Mouse (Mus musculus): Measurements from ENCODE around the gene Adcy9. TPM values are rescaled to one million over a fixed set of nuclear protein-coding genes. Genes with fewer than 3 reads are reported as not detected.

The Adcy9 gene
- polyA plus RNA-seq, 2 experiments: 0.65 to 0.81 TPM

- H3K9me3 ChIP-seq (ENCODE audit: control insufficient read depth, low read length): no peaks in the 10 kb centered on the region
- 0 out of 2 replicates have a peak overlapping the region, but pooled peaks have one; percentile 38 for H3K9ac ChIP-seq (replicated peaks)
- H3K27me3 ChIP-seq (ENCODE audit: control insufficient read depth, insufficient read depth, low read length): no peaks in the 10 kb centered on the region
- H3K4me1 ChIP-seq (replicated peaks; ENCODE audit: control insufficient read depth in 2 of 2, insufficient read depth in 2 of 2, low read length in 1 of 2): peaks cover 18 to 33% of the 10 kb centered on the region in 2 experiments
- 33% methylated on average over 8 of the region's 8 CpGs for WGBS (ENCODE audit: insufficient replicate concordance)
- no peak for DNase-seq (ENCODE audit: low read depth in 3 of 3, low spot score in 3 of 3)
- no peak overlapping the region for H3K27ac ChIP-seq
- ATAC-seq (ENCODE audit: insufficient read depth): no peak
- no peaks in the 10 kb centered on the region for H3K36me3 ChIP-seq (replicated peaks; ENCODE audit: control insufficient read depth, insufficient read depth, low read depth)
- H3K4me2 ChIP-seq (ENCODE audit: low read depth): peak overlapping the region; percentile 56
- TF ChIP-seq EP300 (IDR thresholded peaks at IDR 0.05; ENCODE audit: low read depth) (no peak), CTCF (IDR thresholded peaks at IDR 0.05; ENCODE audit: low read depth) (no peak)
- H3K4me3 ChIP-seq (ENCODE audit: insufficient read depth in 1 of 2, low read depth in 2 of 2, low read length in 2 of 2): no peak overlapping the region
Measured at GRCm38 (mm10) chr16:4414881-4415585, 5.3 kb downstream of the Adcy9 start.

- TF ChIP-seq EP300 (IDR thresholded peaks at IDR 0.05; ENCODE audit: low read depth) (peak; percentile 55), CTCF (IDR thresholded peaks at IDR 0.05; ENCODE audit: low read depth) (no peak)
- Histone ChIP-seq H3K4me3 (ENCODE audit: insufficient read depth in 1 of 2, low read depth in 2 of 2, low read length in 2 of 2) (peak overlapping the region in 1 of 2 experiments; percentile 7; a peak in 1 of 4 replicates), H3K4me2 (ENCODE audit: low read depth) (peak overlapping the region; percentile 56), H3K9me3 (ENCODE audit: control insufficient read depth, low read length) (no peaks in the 10 kb centered on the region), H3K36me3 (replicated peaks; ENCODE audit: control insufficient read depth, insufficient read depth, low read depth) (no peaks in the 10 kb centered on the region), H3K27ac (no peak overlapping the region; the same call in 1 of the 2 replicates), H3K27me3 (ENCODE audit: control insufficient read depth, insufficient read depth, low read length) (no peaks in the 10 kb centered on the region), H3K4me1 (replicated peaks; ENCODE audit: control insufficient read depth in 2 of 2, insufficient read depth in 2 of 2, low read length in 1 of 2) (peaks cover 20 to 36% of the 10 kb centered on the region in 2 experiments), H3K9ac (replicated peaks) (peak overlapping the region; percentile 38)
- ATAC-seq (ENCODE audit: insufficient read depth) (peak; percentile 79), DNase-seq (ENCODE audit: low read depth in 3 of 3, low spot score in 3 of 3) (peak in 1 of 3 experiments; percentile 34)
- 11% methylated on average over 9 of the region's 9 CpGs for WGBS (ENCODE audit: insufficient replicate concordance)
Measured at GRCm38 (mm10) chr16:4413988-4414880, 6.1 kb downstream of the Adcy9 start.

- Histone ChIP-seq H3K27ac (no peak overlapping the region), H3K4me3 (ENCODE audit: insufficient read depth in 1 of 2, low read depth in 2 of 2, low read length in 2 of 2) (no peak overlapping the region), H3K4me2 (ENCODE audit: low read depth) (peak overlapping the region; percentile 28), H3K9ac (replicated peaks) (no peak overlapping the region), H3K27me3 (ENCODE audit: control insufficient read depth, insufficient read depth, low read length) (no peaks in the 10 kb centered on the region), H3K9me3 (ENCODE audit: control insufficient read depth, low read length) (no peaks in the 10 kb centered on the region), H3K36me3 (replicated peaks; ENCODE audit: control insufficient read depth, insufficient read depth, low read depth) (no peaks in the 10 kb centered on the region), H3K4me1 (replicated peaks; ENCODE audit: control insufficient read depth in 2 of 2, insufficient read depth in 2 of 2, low read length in 1 of 2) (peaks cover 26 to 38% of the 10 kb centered on the region in 2 experiments)
- no peak for ATAC-seq (ENCODE audit: insufficient read depth)
- no peak for DNase-seq (ENCODE audit: low read depth in 3 of 3, low spot score in 3 of 3)
- TF ChIP-seq CTCF (IDR thresholded peaks at IDR 0.05; ENCODE audit: low read depth) (no peak), EP300 (IDR thresholded peaks at IDR 0.05; ENCODE audit: low read depth) (no peak)
- WGBS (ENCODE audit: insufficient replicate concordance): 34% methylated on average over 14 of the region's 14 CpGs
Measured at GRCm38 (mm10) chr16:4413301-4413700, 7.0 kb downstream of the Adcy9 start.

GRCm38 (mm10) chr16:4412298-4412697 is 8.0 kb downstream of the Adcy9 start:
- no peaks in the 10 kb centered on the region for H3K27me3 ChIP-seq (ENCODE audit: control insufficient read depth, insufficient read depth, low read length)
- H3K4me1 ChIP-seq (replicated peaks; ENCODE audit: control insufficient read depth in 2 of 2, insufficient read depth in 2 of 2, low read length in 1 of 2): peaks cover 26 to 36% of the 10 kb centered on the region in 2 experiments
- 76% methylated on average over 4 of the region's 4 CpGs for WGBS (ENCODE audit: insufficient replicate concordance)
- no peak overlapping the region for H3K27ac ChIP-seq
- no peak overlapping the region for H3K4me3 ChIP-seq (ENCODE audit: insufficient read depth in 1 of 2, low read depth in 2 of 2, low read length in 2 of 2)
- H3K9ac ChIP-seq (replicated peaks): no peak overlapping the region
- no peak for TF ChIP-seq CTCF (IDR thresholded peaks at IDR 0.05; ENCODE audit: low read depth)
- no peak for TF ChIP-seq EP300 (IDR thresholded peaks at IDR 0.05; ENCODE audit: low read depth)
- DNase-seq (ENCODE audit: low read depth in 3 of 3, low spot score in 3 of 3): no peak
- ATAC-seq (ENCODE audit: insufficient read depth): no peak
- no peaks in the 10 kb centered on the region for H3K36me3 ChIP-seq (replicated peaks; ENCODE audit: control insufficient read depth, insufficient read depth, low read depth)
- H3K4me2 ChIP-seq (ENCODE audit: low read depth): no peak overlapping the region
- H3K9me3 ChIP-seq (ENCODE audit: control insufficient read depth, low read length): no peaks in the 10 kb centered on the region

- Histone ChIP-seq H3K27ac (no peak overlapping the region), H3K4me3 (ENCODE audit: insufficient read depth in 1 of 2, low read depth in 2 of 2, low read length in 2 of 2) (no peak overlapping the region), H3K4me2 (ENCODE audit: low read depth) (no peak overlapping the region), H3K36me3 (replicated peaks; ENCODE audit: control insufficient read depth, insufficient read depth, low read depth) (no peaks in the 10 kb centered on the region), H3K9me3 (ENCODE audit: control insufficient read depth, low read length) (no peaks in the 10 kb centered on the region), H3K4me1 (replicated peaks; ENCODE audit: control insufficient read depth in 2 of 2, insufficient read depth in 2 of 2, low read length in 1 of 2) (peaks cover 26 to 34% of the 10 kb centered on the region in 2 experiments), H3K9ac (replicated peaks) (no peak overlapping the region), H3K27me3 (ENCODE audit: control insufficient read depth, insufficient read depth, low read length) (no peaks in the 10 kb centered on the region)
- no peak for ATAC-seq (ENCODE audit: insufficient read depth)
- 61% methylated on average over 2 of the region's 2 CpGs for WGBS (ENCODE audit: insufficient replicate concordance)
- DNase-seq (ENCODE audit: low read depth in 3 of 3, low spot score in 3 of 3): no peak
- no peak for TF ChIP-seq EP300 (IDR thresholded peaks at IDR 0.05; ENCODE audit: low read depth)
- TF ChIP-seq CTCF (IDR thresholded peaks at IDR 0.05; ENCODE audit: low read depth): no peak
Measured at GRCm38 (mm10) chr16:4411296-4411695, 9.0 kb downstream of the Adcy9 start.
